Mouse (Mus musculus): Measurements from ENCODE around the gene Gm49711.

DNA sequence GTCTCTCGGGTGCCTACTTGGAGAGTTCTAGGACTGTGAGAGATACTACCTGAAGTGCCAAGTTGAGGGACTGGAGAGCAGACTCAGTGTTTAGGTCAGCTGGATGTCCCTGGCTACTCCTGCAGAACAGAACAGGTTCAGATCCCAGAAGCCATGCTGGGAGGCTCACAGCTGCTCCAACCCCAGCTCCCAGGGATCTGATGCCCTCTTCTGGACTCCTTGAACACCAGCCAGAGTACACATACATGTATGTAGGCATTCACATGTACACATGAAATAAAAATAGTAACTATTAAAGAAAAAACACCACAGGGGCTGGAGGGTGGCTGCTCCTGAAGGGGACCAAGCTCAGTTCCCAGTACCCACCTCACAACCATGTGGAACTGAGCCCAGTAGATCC is 119.6 kb downstream of the Gm49711 start:
- TF ChIP-seq CTCF (IDR thresholded peaks at IDR 0.05; ENCODE audit: low read depth) = peak; percentile 60
- no peak for TF ChIP-seq EP300 (optimal IDR thresholded peaks at IDR 0.05)
